Mouse (Mus musculus): ENCODE data around the gene Atp5l. TPM values are rescaled to one million over a fixed set of nuclear protein-coding genes. Genes with fewer than 3 reads are reported as not detected.

Gene Atp5l
- 364 and 507 TPM in 2 replicates for polyA plus RNA-seq (2012; rRNA removed; ENCODE audit: low replicate concordance)

DNA sequence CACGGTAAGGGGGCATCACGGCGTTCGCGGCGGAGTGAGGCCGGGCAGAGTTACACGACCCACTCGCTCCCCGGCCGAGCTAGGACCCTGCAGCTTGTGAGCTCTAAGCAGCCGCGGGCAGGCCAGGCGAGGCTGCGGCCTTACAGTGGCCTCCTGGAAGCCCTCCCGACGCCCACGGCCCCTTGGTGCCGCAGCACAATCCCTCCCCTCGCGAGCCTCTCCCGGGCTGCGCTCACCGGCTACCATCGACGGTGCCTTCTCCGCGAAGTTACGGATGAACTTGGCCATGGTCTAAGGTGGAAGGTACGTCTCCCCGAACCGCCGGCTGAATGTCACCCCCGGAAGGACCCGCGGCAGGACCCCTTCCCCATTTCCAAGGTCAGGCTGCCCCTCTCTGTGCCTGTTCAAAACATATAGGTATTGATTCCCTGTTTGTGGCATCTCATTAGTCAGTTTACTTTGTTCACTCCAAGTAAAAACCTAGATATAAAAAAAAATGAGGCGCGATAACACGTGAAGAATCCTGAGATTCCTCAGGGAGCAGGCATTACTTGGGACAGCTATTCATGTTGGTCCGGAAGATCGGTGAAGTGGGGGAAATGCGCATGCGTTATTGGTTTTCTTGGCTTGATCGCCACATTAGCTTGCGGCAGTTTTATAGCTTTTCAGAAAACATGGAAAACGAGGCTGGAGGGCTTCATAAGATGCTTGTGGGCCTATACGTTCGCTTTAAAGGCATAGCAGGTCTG is at the start of gene Atp5l:
TSS of gene Atp5l (minus strand) at position 369 of the 749 bp plus-strand sequence.

DNA sequence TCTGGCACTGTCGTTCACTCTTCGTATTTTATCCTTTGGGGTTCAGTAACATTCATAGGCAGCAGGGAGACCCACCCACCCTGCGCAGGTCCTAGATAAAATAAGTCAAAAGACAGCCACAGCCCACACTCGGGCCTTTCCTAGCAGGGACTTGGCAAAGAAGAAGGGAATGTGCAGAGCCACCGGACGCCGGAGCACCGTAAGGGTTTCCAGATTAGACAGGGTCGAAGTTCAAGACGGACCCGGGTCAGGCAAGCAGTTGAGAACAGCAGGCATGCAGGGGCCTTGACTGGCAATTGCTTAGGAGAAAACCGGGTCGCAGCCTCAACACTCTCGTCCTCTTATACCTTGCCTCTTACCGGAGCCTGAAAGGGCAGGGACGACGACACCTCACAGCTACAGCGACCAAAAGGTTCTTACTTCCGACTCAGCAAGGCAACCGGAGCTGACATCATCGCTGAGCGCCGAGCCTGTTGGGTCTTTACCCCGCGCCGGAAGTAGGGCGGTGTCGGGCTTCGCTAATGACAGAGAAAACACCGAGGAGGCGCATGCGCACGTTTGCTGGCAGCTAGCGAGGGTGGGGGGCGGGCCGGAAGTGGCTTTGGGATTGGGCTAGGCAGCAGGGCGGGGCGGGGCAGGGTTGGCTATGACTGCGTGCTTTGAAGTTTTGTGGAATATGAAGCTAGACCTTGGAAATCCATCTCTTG is 44.7 kb upstream of the Atp5l start, which contains the start of gene Ube4a:
TSS of gene Ube4a (minus strand) at position 475 of the 707 bp plus-strand sequence.

DNA sequence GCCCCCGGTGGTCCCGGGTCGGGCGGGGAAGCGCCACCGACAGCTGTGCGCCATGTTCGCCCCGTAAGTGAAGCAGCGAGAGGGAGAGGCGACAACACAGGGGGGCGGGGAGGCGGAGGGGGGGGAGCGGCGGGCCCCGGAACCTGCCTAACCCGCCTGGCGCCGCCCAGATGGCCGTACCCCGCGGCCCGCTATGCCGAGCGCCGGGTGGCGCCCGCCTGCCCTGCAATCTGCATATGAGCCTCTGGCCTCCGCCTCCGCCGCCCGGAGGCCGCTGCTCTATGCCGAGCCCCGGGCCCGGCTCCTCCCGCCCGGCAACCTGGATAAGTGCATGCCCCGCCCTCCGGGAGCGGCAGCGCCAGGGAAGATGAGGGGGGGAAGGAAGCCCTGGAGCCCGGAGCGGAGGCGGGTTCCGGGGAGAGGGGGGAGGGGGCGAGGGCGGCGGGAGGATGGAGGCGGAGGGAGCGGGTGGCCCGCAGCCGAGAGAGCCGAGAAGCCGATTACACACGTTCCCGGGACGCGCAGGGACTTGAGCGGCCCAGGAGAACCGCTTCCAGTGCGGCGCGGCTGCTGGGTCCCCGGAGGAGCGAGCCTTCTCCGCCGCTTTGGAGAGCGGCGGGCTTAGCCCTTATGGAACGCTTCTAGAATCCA is 39.2 kb downstream of the Atp5l start, which contains the start of gene Kmt2a:
TSS of gene Kmt2a (minus strand) at position 76 of the 651 bp plus-strand sequence.

Other genes with a start within 250 kb of the Atp5l start
- not detected in 2 replicates for gene Treh, start 247.5 kb downstream of the Atp5l start, polyA plus RNA-seq (2012; rRNA removed; ENCODE audit: low replicate concordance)
- 126 and 202 TPM in 2 replicates for gene Phldb1, start 185.5 kb downstream of the Atp5l start, polyA plus RNA-seq (2012; rRNA removed; ENCODE audit: low replicate concordance)
- gene Arcn1, start 152.9 kb downstream of the Atp5l start, polyA plus RNA-seq (2012; rRNA removed; ENCODE audit: low replicate concordance) = 53.1 and 68.4 TPM in 2 replicates
- 60.9 and 74.9 TPM in 2 replicates for gene Ift46, start 152.8 kb downstream of the Atp5l start, polyA plus RNA-seq (2012; rRNA removed; ENCODE audit: low replicate concordance)
- 1.0 and 4.3 TPM in 2 replicates for gene Tmem25, start 121.4 kb downstream of the Atp5l start, polyA plus RNA-seq (2012; rRNA removed; ENCODE audit: low replicate concordance)
- 1.4 and 3.2 TPM in 2 replicates for gene Ttc36, start 117.7 kb downstream of the Atp5l start, polyA plus RNA-seq (2012; rRNA removed; ENCODE audit: low replicate concordance)
- 13.3 and 29.7 TPM in 2 replicates for gene Kmt2a, start 39.4 kb downstream of the Atp5l start, polyA plus RNA-seq (2012; rRNA removed; ENCODE audit: low replicate concordance)
- gene Ube4a, start 44.9 kb upstream of the Atp5l start, polyA plus RNA-seq (2012; rRNA removed; ENCODE audit: low replicate concordance) = 17.3 and 19.1 TPM in 2 replicates
- gene Cd3g, start 59.7 kb upstream of the Atp5l start, polyA plus RNA-seq (2012; rRNA removed; ENCODE audit: low replicate concordance) = 0.43 and 0.90 TPM in 2 replicates
- 0.46 and 0.60 TPM in 2 replicates for gene Cd3d, start 61.0 kb upstream of the Atp5l start, polyA plus RNA-seq (2012; rRNA removed; ENCODE audit: low replicate concordance)
- 1.0 and 1.3 TPM in 2 replicates for gene Cd3e, start 88.9 kb upstream of the Atp5l start, polyA plus RNA-seq (2012; rRNA removed; ENCODE audit: low replicate concordance)
- gene Mpzl2, start 119.1 kb upstream of the Atp5l start, polyA plus RNA-seq (2012; rRNA removed; ENCODE audit: low replicate concordance) = 3.0 and 11.0 TPM in 2 replicates
- gene Mpzl3, start 134.4 kb upstream of the Atp5l start, polyA plus RNA-seq (2012; rRNA removed; ENCODE audit: low replicate concordance) = 0.75 and 3.1 TPM in 2 replicates
- 0.36 and 0.76 TPM in 2 replicates for gene Jaml, start 158.4 kb upstream of the Atp5l start, polyA plus RNA-seq (2012; rRNA removed; ENCODE audit: low replicate concordance)
- 0.24 and 4.2 TPM in 2 replicates for gene Scn2b, start 197.0 kb upstream of the Atp5l start, polyA plus RNA-seq (2012; rRNA removed; ENCODE audit: low replicate concordance)
- 0.49 and 0.62 TPM in 2 replicates for gene Scn4b, start 217.7 kb upstream of the Atp5l start, polyA plus RNA-seq (2012; rRNA removed; ENCODE audit: low replicate concordance)

Measured in subcutaneous adipose tissue, adult 2 months (tissue).